Mouse (Mus musculus): ENCODE measurements around the gene Itpr1.

The Itpr1 gene

DNA sequence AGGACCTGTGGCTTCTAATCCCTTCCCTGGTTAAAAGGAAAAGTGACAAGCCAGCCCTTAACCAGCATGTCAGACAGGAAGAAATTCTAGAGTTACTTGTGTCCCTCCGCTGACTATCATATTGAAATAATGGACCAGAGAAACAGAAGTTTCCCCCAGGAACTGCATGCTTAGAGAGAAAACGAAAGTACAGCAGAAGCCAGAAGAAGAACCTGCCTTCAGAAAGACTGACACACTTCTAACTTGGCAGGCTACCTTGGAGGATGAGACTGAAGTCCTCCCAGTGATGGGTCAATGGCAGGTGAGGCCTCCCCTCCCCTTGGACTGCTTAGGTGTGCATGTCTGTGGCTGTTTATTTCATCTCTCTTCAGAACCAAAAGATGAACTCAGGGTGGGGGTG, 386.4 kb downstream of the Itpr1 start:
- DNase-seq (ENCODE audit: low spot score): no peak

Data from urinary bladder, postnatal 10 days (tissue).